Mouse (Mus musculus): Measurements from ENCODE around the gene Ptpn11. TPM values are rescaled to one million over a fixed set of nuclear protein-coding genes. Genes with fewer than 3 reads are reported as not detected.

Ptpn11 gene
- polyA plus RNA-seq, 1 experiment from 2014 or later, result 23.3 TPM

- no peaks in the 10 kb centered on the region for H3K9me3 ChIP-seq
- no peaks in the 10 kb centered on the region for H3K36me3 ChIP-seq
- WGBS, result 36% methylated on average over 4 of the region's 4 CpGs
- H3K4me2 ChIP-seq, result no peak overlapping the region
- no peak overlapping the region for H3K9ac ChIP-seq
- H3K27me3 ChIP-seq, result no peaks in the 10 kb centered on the region
- no peak overlapping the region for H3K4me3 ChIP-seq
- no peak for ATAC-seq (ENCODE audit: insufficient number of reproducible peaks, low FRiP score, low TSS enrichment, low read depth)
- H3K27ac ChIP-seq, result no peak overlapping the region
- H3K4me1 ChIP-seq, result no peaks in the 10 kb centered on the region
Measured at GRCm38 (mm10) chr5:121118345-121118744, 72.9 kb downstream of the Ptpn11 start.

GRCm38 (mm10) chr5:121116941-121117340 lies 74.3 kb downstream of the Ptpn11 start:
- Histone ChIP-seq H3K4me3 (no peak overlapping the region), H3K4me2 (no peak overlapping the region), H3K27ac (no peak overlapping the region), H3K4me1 (no peaks in the 10 kb centered on the region), H3K27me3 (no peaks in the 10 kb centered on the region), H3K36me3 (no peaks in the 10 kb centered on the region), H3K9ac (no peak overlapping the region), H3K9me3 (no peaks in the 10 kb centered on the region)
- WGBS, result 61% methylated on average over 3 of the region's 3 CpGs
- ATAC-seq (ENCODE audit: insufficient number of reproducible peaks, low FRiP score, low TSS enrichment, low read depth), result no peak

GRCm38 (mm10) chr5:121115391-121116157 lies 75.6 kb downstream of the Ptpn11 start:
- H3K9ac ChIP-seq, result no peak overlapping the region
- no peaks in the 10 kb centered on the region for H3K9me3 ChIP-seq
- no peak overlapping the region for H3K4me2 ChIP-seq
- no peaks in the 10 kb centered on the region for H3K36me3 ChIP-seq
- ATAC-seq (ENCODE audit: insufficient number of reproducible peaks, low FRiP score, low TSS enrichment, low read depth), result no peak
- no peaks in the 10 kb centered on the region for H3K27me3 ChIP-seq
- no peak overlapping the region for H3K27ac ChIP-seq
- WGBS, result 70% methylated on average over 8 of the region's 8 CpGs
- no peaks in the 10 kb centered on the region for H3K4me1 ChIP-seq
- H3K4me3 ChIP-seq, result no peak overlapping the region

GRCm38 (mm10) chr5:121114151-121114550 lies 77.0 kb downstream of the Ptpn11 start:
- no peaks in the 10 kb centered on the region for H3K4me1 ChIP-seq
- H3K27me3 ChIP-seq, result no peaks in the 10 kb centered on the region
- WGBS, result 73% methylated on average over 14 of the region's 14 CpGs
- H3K9ac ChIP-seq, result no peak overlapping the region
- no peaks in the 10 kb centered on the region for H3K36me3 ChIP-seq
- no peak overlapping the region for H3K4me2 ChIP-seq
- no peak for ATAC-seq (ENCODE audit: insufficient number of reproducible peaks, low FRiP score, low TSS enrichment, low read depth)
- H3K4me3 ChIP-seq, result no peak overlapping the region
- H3K27ac ChIP-seq, result no peak overlapping the region
- no peaks in the 10 kb centered on the region for H3K9me3 ChIP-seq

GRCm38 (mm10) chr5:121112390-121112789 lies 78.8 kb downstream of the Ptpn11 start:
- Histone ChIP-seq H3K27ac (no peak overlapping the region), H3K36me3 (no peaks in the 10 kb centered on the region), H3K9ac (no peak overlapping the region), H3K4me2 (no peak overlapping the region), H3K27me3 (no peaks in the 10 kb centered on the region), H3K4me3 (no peak overlapping the region), H3K4me1 (no peaks in the 10 kb centered on the region), H3K9me3 (no peaks in the 10 kb centered on the region)
- ATAC-seq (ENCODE audit: insufficient number of reproducible peaks, low FRiP score, low TSS enrichment, low read depth), result no peak
- WGBS, result 75% methylated on average over 5 of the region's 5 CpGs

GRCm38 (mm10) chr5:121111106-121111915 lies 79.9 kb downstream of the Ptpn11 start:
- Histone ChIP-seq H3K4me1 (no peaks in the 10 kb centered on the region), H3K27ac (no peak overlapping the region), H3K9me3 (no peaks in the 10 kb centered on the region), H3K4me2 (no peak overlapping the region), H3K4me3 (no peak overlapping the region), H3K9ac (no peak overlapping the region), H3K27me3 (no peaks in the 10 kb centered on the region), H3K36me3 (no peaks in the 10 kb centered on the region)
- ATAC-seq (ENCODE audit: insufficient number of reproducible peaks, low FRiP score, low TSS enrichment, low read depth), result no peak
- 69% methylated on average over 18 of the region's 18 CpGs for WGBS

GRCm38 (mm10) chr5:121109185-121109584 lies 82.0 kb downstream of the Ptpn11 start:
- no peaks in the 10 kb centered on the region for H3K9me3 ChIP-seq
- H3K4me2 ChIP-seq, result no peak overlapping the region
- H3K4me3 ChIP-seq, result no peak overlapping the region
- H3K4me1 ChIP-seq, result no peaks in the 10 kb centered on the region
- H3K9ac ChIP-seq, result no peak overlapping the region
- no peaks in the 10 kb centered on the region for H3K36me3 ChIP-seq
- no peak overlapping the region for H3K27ac ChIP-seq
- WGBS, result 75% methylated on average over 7 of the region's 7 CpGs
- ATAC-seq (ENCODE audit: insufficient number of reproducible peaks, low FRiP score, low TSS enrichment, low read depth), result no peak
- H3K27me3 ChIP-seq, result no peaks in the 10 kb centered on the region

- 88% methylated on average over 3 of the region's 3 CpGs for WGBS
- H3K36me3 ChIP-seq, result no peaks in the 10 kb centered on the region
- no peak overlapping the region for H3K27ac ChIP-seq
- H3K27me3 ChIP-seq, result no peaks in the 10 kb centered on the region
- no peak overlapping the region for H3K9ac ChIP-seq
- ATAC-seq (ENCODE audit: insufficient number of reproducible peaks, low FRiP score, low TSS enrichment, low read depth), result no peak
- no peak overlapping the region for H3K4me3 ChIP-seq
- H3K4me1 ChIP-seq, result no peaks in the 10 kb centered on the region
- no peaks in the 10 kb centered on the region for H3K9me3 ChIP-seq
- H3K4me2 ChIP-seq, result no peak overlapping the region
Measured at GRCm38 (mm10) chr5:121106913-121107312, 84.3 kb downstream of the Ptpn11 start.

GRCm38 (mm10) chr5:121100886-121101580 lies 90.2 kb downstream of the Ptpn11 start:
- Histone ChIP-seq H3K4me1 (no peaks in the 10 kb centered on the region), H3K9me3 (no peaks in the 10 kb centered on the region), H3K9ac (no peak overlapping the region), H3K36me3 (no peaks in the 10 kb centered on the region), H3K4me2 (no peak overlapping the region), H3K27ac (no peak overlapping the region), H3K27me3 (no peaks in the 10 kb centered on the region), H3K4me3 (no peak overlapping the region)
- ATAC-seq (ENCODE audit: insufficient number of reproducible peaks, low FRiP score, low TSS enrichment, low read depth), result no peak
- 75% methylated on average over 9 of the region's 9 CpGs for WGBS

- H3K9me3 ChIP-seq, result no peaks in the 10 kb centered on the region
- H3K4me2 ChIP-seq, result no peak overlapping the region
- whole genome bisulfite sequencing, result 40% methylated on average over 2 of the region's 2 CpGs
- no peak overlapping the region for H3K9ac ChIP-seq
- no peaks in the 10 kb centered on the region for H3K36me3 ChIP-seq
- H3K4me3 ChIP-seq, result no peak overlapping the region
- no peak overlapping the region for H3K27ac ChIP-seq
- no peaks in the 10 kb centered on the region for H3K4me1 ChIP-seq
- H3K27me3 ChIP-seq, result no peaks in the 10 kb centered on the region
- ATAC-seq (ENCODE audit: insufficient number of reproducible peaks, low FRiP score, low TSS enrichment, low read depth), result no peak
Measured at GRCm38 (mm10) chr5:121100095-121100494, 91.1 kb downstream of the Ptpn11 start.

GRCm38 (mm10) chr5:121097970-121098369 lies 93.2 kb downstream of the Ptpn11 start:
- no peaks in the 10 kb centered on the region for H3K36me3 ChIP-seq
- ATAC-seq (ENCODE audit: insufficient number of reproducible peaks, low FRiP score, low TSS enrichment, low read depth), result no peak
- H3K27me3 ChIP-seq, result no peaks in the 10 kb centered on the region
- no peak overlapping the region for H3K27ac ChIP-seq
- no peaks in the 10 kb centered on the region for H3K9me3 ChIP-seq
- no peak overlapping the region for H3K4me3 ChIP-seq
- no peak overlapping the region for H3K4me2 ChIP-seq
- H3K9ac ChIP-seq, result no peak overlapping the region
- WGBS, result 75% methylated on average over 4 of the region's 4 CpGs
- no peaks in the 10 kb centered on the region for H3K4me1 ChIP-seq

GRCm38 (mm10) chr5:121096744-121097143 lies 94.5 kb downstream of the Ptpn11 start:
- Histone ChIP-seq H3K9me3 (no peaks in the 10 kb centered on the region), H3K4me3 (no peak overlapping the region), H3K4me1 (no peaks in the 10 kb centered on the region), H3K9ac (no peak overlapping the region), H3K36me3 (no peaks in the 10 kb centered on the region), H3K27me3 (no peaks in the 10 kb centered on the region), H3K27ac (no peak overlapping the region), H3K4me2 (no peak overlapping the region)
- WGBS, result 88% methylated on average over 5 of the region's 5 CpGs
- no peak for ATAC-seq (ENCODE audit: insufficient number of reproducible peaks, low FRiP score, low TSS enrichment, low read depth)
